Mouse (Mus musculus): ENCODE data around the gene Camsap2. TPM values are rescaled to one million over a fixed set of nuclear protein-coding genes. Genes with fewer than 3 reads are reported as not detected.

Gene Camsap2
- total RNA-seq (2021) = 10 to 100 TPM; 23.7 to 24.5 TPM

DNA sequence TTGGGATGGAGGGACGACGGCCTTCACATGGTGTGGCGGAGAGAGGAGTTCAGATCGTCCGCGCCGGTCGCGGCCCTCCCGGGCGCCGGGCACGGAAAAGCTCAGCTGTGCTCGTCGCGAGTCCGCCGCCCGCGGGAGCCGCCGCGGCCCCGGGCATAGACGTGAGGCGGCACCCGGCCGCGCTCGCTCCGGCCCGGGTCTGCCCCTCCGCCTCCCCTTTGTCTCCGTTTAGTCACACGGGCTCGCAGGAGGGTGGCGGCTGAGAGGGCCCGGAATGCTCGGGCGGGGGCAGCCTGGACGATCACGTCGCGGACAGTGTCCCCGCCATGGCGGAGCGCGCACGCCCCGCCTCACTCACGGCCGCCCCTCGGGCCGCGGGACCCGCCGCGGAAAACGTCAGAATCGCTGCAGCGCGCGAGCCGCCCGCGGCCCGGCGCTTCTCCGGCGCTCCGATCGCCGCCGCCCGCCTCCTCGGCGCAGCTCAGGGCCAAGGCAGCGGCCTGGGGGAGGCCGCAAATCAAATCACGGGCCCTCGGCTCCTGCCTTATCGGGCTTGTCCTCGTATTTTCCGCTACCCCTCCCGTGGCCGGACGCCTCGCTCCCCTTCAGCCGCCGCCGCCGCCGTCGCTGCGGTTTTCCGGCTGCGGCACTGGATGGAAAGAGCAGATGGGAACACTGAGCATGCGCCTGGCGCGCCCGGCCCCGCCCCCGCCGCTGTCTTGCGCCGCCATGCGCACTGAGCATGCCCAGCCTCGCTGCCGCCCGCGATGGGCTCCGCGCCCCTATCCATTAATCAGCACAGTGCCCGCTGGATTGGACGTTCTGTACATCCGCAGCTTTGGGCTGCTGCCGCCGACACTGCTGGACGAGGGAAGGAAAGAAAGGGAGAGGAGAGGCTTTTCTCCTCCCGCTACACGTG is at the start of gene Camsap2:
TSS of gene Camsap2 (minus strand) at position 651 of the 919 bp plus-strand sequence.
- intact Hi-C loops (cut with DNase I) = loop anchor here (2.0 to 5.0 kb wide), 2 partner anchors 69 to 112 kb away; partner anchors contain the start of gene Ddx59
- DNase-seq = peak; percentile 97

DNA sequence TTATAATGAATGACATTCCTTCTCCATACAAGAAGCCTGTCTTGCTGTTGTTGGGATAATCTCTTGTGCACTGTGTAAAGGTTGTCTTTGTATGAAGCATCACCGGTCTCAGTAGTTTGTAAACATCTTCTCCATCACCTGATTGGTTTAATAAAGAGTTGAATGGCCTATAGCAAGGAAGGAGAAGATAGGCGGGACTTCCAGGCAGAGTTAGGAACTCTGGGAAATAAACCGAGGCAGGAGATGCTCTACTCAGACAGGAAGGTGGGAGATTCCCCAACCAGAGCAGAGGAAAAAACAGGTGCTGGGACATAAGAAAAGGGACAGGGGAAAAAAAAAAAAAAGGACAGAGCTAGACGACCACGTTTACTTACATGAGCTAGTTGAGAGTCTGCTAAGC is 49.2 kb upstream of the Camsap2 start:
- intact Hi-C loops (cut with DNase I) = no loop called here
- no peak for DNase-seq

DNA sequence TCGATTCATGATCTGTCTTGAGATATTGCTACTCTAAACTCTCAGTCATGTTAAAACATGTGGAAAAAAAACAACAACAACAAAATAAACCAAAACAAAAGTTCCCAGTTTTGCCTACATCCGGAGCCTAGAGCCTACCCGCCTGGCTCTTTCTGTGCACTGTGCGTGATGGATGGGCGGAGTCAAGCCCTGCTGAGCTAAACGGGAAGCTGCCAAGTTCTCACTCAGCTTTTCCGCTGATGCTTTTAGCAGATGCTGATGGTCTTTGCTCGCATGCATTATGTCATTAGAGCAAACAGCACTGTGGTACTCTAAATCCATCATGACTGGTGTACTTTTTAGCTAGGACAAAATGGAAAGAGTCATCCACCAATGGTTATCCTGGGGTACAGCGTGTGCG is 48.6 kb upstream of the Camsap2 start:
- DNase-seq = peak; percentile 29 to 33
- intact Hi-C loops (cut with DNase I) = no loop called here

DNA sequence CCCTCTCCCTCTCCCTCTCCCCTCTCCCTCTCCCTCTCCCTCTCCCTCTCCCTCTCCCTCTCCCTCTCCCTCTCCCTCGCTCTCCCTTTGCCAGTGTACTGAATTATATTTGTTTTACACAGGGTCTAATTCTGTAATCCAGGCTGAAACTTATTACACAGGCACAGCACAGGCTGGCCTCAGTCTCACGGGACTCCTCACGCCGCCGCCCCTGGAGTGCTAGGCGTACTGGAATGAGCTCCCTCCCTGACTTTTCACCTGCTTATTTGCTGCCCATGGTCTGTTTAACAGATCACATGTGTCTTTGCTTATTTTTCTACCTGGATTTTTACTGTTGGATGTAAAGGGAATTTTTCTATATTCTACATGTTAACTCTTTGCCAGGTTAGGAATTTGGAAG is 41.0 kb upstream of the Camsap2 start:
- no peak for DNase-seq
- intact Hi-C loops (cut with DNase I) = no loop called here

GRCm38 (mm10) chr1:136381583-136381982 is 35.7 kb upstream of the Camsap2 start:
- peak; percentile 18 to 46 for DNase-seq
- intact Hi-C loops (cut with DNase I) = loop anchor here (2.0 kb wide), 1 partner anchor 31 kb away; no protein-coding TSS in a partner anchor

- intact Hi-C loops (cut with DNase I) = loop anchor here (2.0 kb wide), 1 partner anchor 32 kb away; no protein-coding TSS in a partner anchor
- DNase-seq = peak in 1 of 2 experiments; percentile 8
Observed at GRCm38 (mm10) chr1:136381169-136381568, 35.3 kb upstream of the Camsap2 start.

DNA sequence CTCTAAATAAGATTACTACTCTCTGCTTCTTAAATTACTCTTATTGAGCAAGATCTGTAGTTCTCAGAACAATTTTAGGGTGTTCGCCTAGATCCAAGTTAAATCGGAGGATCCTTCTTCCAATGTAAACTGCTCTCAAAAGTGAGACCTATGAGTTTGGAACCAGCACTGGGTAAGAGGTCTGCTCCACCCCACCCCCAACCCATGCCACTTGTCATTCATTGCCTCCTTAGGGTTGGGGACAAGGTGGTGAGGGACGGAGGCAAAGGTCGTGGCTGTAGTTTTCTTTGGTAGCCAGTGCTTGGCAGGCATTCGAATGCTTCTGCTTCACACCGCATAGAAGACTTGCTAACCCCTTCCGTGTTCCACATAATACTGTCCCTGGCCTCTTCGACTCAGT is 34.7 kb upstream of the Camsap2 start:
- intact Hi-C loops (cut with DNase I) = loop anchor here (2.0 kb wide), 1 partner anchor 32 kb away; no protein-coding TSS in a partner anchor
- DNase-seq = no peak

DNA sequence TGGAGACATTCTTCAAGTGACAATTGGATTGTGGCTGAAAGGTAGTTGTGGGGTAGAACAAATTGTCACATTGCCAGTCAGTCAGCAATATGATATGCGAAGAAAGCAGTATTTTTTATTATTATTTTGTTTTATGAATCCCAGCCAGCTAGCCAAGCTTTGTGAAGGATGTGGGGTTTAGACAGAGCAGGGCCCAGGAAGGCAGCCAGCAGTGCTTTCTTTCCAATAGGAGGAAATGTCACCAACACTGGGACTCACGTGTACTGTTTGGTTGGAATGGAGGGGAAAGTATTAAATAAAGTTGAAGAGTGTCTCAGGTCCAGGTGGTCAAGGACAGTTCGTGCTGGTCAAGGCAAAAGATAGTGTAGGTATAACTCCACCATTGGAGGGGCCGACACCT is 34.3 kb upstream of the Camsap2 start:
- no peak for DNase-seq
- intact Hi-C loops (cut with DNase I) = loop anchor here (2.0 kb wide), 1 partner anchor 33 kb away; no protein-coding TSS in a partner anchor

DNA sequence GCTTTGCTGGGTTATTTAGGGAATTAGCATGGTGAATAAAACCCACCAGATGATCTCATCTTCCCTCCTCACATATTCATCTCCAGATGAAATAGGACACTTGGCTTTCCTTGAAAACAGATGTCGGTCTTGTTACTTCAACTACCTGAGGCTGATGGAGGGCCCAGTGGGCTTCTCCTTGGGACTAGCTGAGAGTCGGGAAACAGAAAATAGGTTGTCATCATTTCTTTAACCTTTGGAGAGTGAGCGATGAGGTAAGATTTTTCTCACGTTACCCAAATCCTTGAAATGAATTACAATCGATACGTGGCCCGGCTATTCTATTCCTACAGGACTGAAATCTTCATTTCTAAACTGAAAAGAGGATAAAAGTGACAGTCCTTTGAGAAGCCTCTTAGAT is 33.4 kb upstream of the Camsap2 start:
- DNase-seq = no peak
- intact Hi-C loops (cut with DNase I) = no loop called here

- DNase-seq = no peak
- intact Hi-C loops (cut with DNase I) = no loop called here
Observed at GRCm38 (mm10) chr1:136365986-136366385, 20.1 kb upstream of the Camsap2 start.

DNA sequence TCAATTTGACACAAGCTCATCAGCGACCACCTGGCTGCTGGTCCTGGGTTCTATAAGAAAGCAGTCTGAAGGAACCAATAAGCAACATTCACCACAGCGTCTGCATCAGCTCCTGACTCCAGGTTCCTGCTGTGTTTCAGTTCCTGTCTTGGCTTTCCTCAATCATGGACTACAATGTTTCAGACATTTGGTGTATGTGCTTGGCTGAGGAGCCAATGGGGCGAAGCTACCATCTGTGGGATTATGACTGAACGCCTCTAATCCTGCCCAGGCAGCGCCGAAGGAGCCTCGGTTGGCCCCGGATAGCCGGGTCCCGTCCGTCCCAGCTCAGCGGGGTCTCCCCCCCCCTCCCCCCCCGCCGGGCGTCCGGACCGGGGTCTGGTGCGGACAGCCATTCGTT is 18.8 kb upstream of the Camsap2 start:
- peak; percentile 68 to 78 for DNase-seq
- intact Hi-C loops (cut with DNase I) = no loop called here

DNA sequence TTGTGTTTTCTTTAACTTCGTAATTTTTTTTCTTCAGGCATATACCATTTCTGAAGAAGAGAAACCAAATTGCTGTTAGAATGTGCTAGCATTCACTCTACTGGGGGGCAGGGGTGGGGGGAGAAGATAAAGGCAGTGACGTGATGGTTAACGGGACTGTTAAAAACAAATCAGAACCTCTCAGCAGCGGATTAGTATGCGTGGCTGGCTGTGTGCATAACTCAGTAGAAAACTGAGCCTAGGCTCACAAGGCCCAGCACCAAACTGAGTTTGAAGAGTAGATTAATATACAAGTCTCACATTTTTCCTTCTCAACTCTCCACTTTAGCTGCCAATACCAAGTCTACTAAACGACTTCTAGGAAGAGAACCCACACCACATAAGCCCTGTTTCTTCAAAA is 17.1 kb upstream of the Camsap2 start:
- DNase-seq = no peak
- intact Hi-C loops (cut with DNase I) = no loop called here

DNA sequence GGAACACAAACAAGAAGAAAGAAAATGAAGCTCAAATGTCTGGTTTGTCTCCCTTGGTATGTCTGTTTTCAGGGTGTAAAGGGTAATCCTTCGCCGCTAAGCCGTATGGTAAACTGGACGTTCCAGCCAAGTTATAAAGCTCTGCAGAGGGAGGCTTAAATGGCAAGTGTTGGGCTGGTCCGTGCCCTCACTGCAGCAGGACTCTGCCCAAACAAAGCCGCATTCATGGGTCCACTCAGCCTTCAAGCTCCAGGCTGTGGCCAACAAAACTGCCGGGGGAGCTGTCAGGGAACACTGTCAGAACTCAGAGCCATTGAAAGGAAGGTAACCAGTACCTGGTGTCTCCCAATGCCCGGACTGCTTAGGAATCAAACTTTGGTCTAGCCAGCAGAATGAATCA is 16.7 kb upstream of the Camsap2 start:
- intact Hi-C loops (cut with DNase I) = no loop called here
- no peak for DNase-seq

GRCm38 (mm10) chr1:136361373-136361772 is 15.5 kb upstream of the Camsap2 start:
- intact Hi-C loops (cut with DNase I) = no loop called here
- DNase-seq = no peak

DNA sequence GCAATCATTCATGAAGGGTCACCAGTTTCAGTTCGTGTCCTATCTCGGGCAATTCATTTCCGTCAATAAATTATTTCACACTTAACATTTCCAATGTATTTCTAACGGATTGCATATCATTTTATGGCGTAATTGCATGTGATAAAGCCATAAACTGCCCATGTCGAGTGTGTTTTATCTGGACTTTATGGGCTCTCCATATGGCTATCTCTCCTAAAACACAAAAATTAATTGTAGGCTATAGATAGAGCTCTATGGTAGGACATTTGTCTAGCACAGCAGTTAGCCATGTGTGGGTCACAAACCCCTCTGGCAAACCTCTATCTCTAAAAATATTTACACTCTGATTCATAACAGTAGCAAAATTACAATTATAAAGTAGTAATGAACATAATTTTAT is 15.0 kb upstream of the Camsap2 start:
- DNase-seq = no peak
- intact Hi-C loops (cut with DNase I) = no loop called here

- intact Hi-C loops (cut with DNase I) = no loop called here
Observed at GRCm38 (mm10) chr1:136358841-136359360, 13.0 kb upstream of the Camsap2 start.

DNA sequence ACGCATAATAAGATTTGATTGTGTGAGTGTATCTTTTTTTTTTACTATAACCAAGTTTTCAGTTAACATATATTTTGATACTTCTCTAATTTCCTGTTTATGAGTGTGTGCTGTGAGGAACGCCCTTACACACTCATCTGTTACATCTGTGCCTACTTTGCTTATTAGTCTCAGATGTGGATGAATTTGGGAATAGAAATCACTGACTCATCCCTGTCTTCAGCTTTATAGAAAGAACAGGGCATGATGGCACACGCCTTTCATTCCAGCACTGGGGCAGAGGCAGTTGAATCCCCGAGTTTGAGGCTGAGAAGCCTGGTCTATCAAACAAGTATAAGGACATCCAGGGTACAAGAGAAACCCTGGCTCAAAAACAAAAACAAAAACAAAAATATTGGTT is 9.7 kb upstream of the Camsap2 start:
- intact Hi-C loops (cut with DNase I) = no loop called here
- no peak for DNase-seq

More at GRCm38 (mm10) chr1:136358841-136359360, 13.0 kb upstream of the Camsap2 start:
- no peak for DNase-seq

GRCm38 (mm10) chr1:136350699-136351200 is 4.8 kb upstream of the Camsap2 start:
- intact Hi-C loops (cut with DNase I) = no loop called here
- DNase-seq = no peak

DNA sequence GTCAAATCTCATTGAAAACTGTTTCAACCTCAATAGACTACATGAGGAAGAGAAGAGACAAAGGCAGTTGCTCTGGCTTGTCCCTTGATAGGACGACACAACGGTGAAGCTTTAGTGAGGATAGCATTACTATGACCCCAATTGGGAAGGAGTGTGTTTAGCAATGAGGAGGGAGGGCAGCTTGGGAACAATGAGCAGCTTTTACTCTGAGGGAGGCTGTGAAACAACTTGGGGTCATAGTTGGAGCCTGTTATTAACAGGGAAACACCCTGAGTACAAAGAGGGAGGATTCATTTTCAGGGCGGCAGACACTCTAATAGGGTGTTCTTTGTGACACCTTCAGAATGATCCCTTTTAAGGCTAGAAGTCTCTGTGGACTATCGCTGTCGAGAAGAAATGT is 2.2 kb upstream of the Camsap2 start:
- DNase-seq = no peak
- intact Hi-C loops (cut with DNase I) = loop anchor here (5.0 kb wide), 1 partner anchor 109 kb away; no protein-coding TSS in a partner anchor

- intact Hi-C loops (cut with DNase I) = loop anchor here (2.0 to 5.0 kb wide), 2 partner anchors 68 to 110 kb away; partner anchors contain the start of gene Ddx59
- no peak for DNase-seq
Observed at GRCm38 (mm10) chr1:136347140-136347539, 1.2 kb upstream of the Camsap2 start.

- intact Hi-C loops (cut with DNase I) = loop anchor here (2.0 to 5.0 kb wide), 2 partner anchors 68 to 111 kb away; partner anchors contain the start of gene Ddx59
- no peak for DNase-seq
Observed at GRCm38 (mm10) chr1:136346373-136347035, 600 bp upstream of the Camsap2 start.
